ENCODE assay signal across 8 mouse cellular contexts in genomic region chr6:114860677-114861568, GRCm38 (mm10).
DNase-seq lines count a peak whose midpoint lies in the region; ATAC-seq lines count a peak whose summit lies in the region.

No protein-coding gene starts in this region.

- no peaks in the 10 kb centered on the region for H3K27me3 ChIP-seq in liver, embryonic 12.5 days (replicated peaks)

- H3K9ac ChIP-seq in liver, embryonic 12.5 days: no peak overlapping the region

- H3K27ac ChIP-seq in liver, embryonic 12.5 days: no peak overlapping the region

- DNase-seq in frontal cortex, postnatal 36 days (ENCODE audit: low spot score in 2 of 2): peak; percentile 51
- no peak for DNase-seq in frontal cortex, postnatal 25 days (ENCODE audit: low spot score in 2 of 2)
- peak; percentile 55 for DNase-seq in urinary bladder, postnatal 14 days (ENCODE audit: low spot score)
- no peak for DNase-seq in urinary bladder, postnatal 10 days (ENCODE audit: low spot score)
- peak; percentile 58 to 63 for DNase-seq in heart, postnatal 14 days
- DNase-seq in thymus, postnatal 25 days: no peak
- no peak for DNase-seq in T-cell, adult 2 months (ENCODE audit: low spot score)

- H3K4me2 ChIP-seq in liver, embryonic 12.5 days: no peak overlapping the region

- ATAC-seq in liver, embryonic 12.5 days: no peak

- intact Hi-C loops in heart, postnatal 14 days (cut with DNase I): loop anchor here (5.0 kb wide), 1 partner anchor 39 kb away; no protein-coding TSS in a partner anchor

- peaks cover 62% of the 10 kb centered on the region for H3K36me3 ChIP-seq in liver, embryonic 12.5 days

- H3K4me1 ChIP-seq in liver, embryonic 12.5 days: peaks cover 25% of the 10 kb centered on the region

- H3K9me3 ChIP-seq in liver, embryonic 12.5 days (replicated peaks): no peaks in the 10 kb centered on the region

- no peak overlapping the region for H3K4me3 ChIP-seq in liver, embryonic 12.5 days

- 77% methylated on average over 14 of the region's 14 CpGs for WGBS in liver, embryonic 12.5 days (ENCODE audit: insufficient replicate concordance)

Comparison
In these comparisons a context has a peak if more than half of its experiments do, and no peak if none do; other contexts are left out.
1. DNase-seq: peak in frontal cortex, postnatal 36 days (2 of 2), urinary bladder, postnatal 14 days (single experiment) and heart, postnatal 14 days (2 of 2); none in frontal cortex, postnatal 25 days (0 of 2), urinary bladder, postnatal 10 days (single experiment), thymus, postnatal 25 days (single experiment) and T-cell, adult 2 months (single experiment).